Mouse (Mus musculus) intestine, embryonic 16.5 days (tissue): ENCODE data around the gene Ogdh. TPM values are rescaled to one million over a fixed set of nuclear protein-coding genes. Genes with fewer than 3 reads are reported as not detected.

Source experiments
- ATAC-seq: fragments of 200-750 bp; cut with Nextera tagmentation; 2 replicates; pipeline ENCODE4 v1.8.0; 2017; ENCODE audit warnings: moderate TSS enrichment, moderate library complexity
- H3K27ac ChIP-seq: fragments of 300-500 bp; sonication (generic); 2 replicates; pipeline ENCODE4 v1.5.1; 2014; ENCODE audit warnings: mild to moderate bottlenecking, low read length
- H3K27me3 ChIP-seq: fragments of 300-500 bp; sonication (generic); replicated peaks from 2 replicates; pipeline ENCODE4 v1.6.1; 2014; ENCODE audit warnings: low read length, control low read depth, mixed read lengths; ENCODE audit not compliant: control insufficient read depth, insufficient read depth
- H3K36me3 ChIP-seq: fragments of 300-500 bp; sonication (generic); 2 replicates; pipeline ENCODE4 v1.6.1; 2014; ENCODE audit warnings: low read length, control low read depth; ENCODE audit not compliant: control insufficient read depth, insufficient read depth
- H3K4me1 ChIP-seq: fragments of 300-500 bp; sonication (generic); 2 replicates; pipeline ENCODE4 v1.6.1; 2014; ENCODE audit warnings: low read length, control low read depth, mixed read lengths; ENCODE audit not compliant: control insufficient read depth, insufficient read depth
- H3K4me2 ChIP-seq: fragments of 300-500 bp; sonication (generic); 2 replicates; pipeline ENCODE4 v1.6.1; 2014; ENCODE audit warnings: low read depth, low read length, control low read depth
- H3K4me3 ChIP-seq: fragments of 300-500 bp; sonication (generic); 2 replicates; pipeline ENCODE4 v1.5.1; 2014; ENCODE audit warnings: mild to moderate bottlenecking, low read length
- H3K9ac ChIP-seq: fragments of 300-500 bp; sonication (generic); 2 replicates; pipeline ENCODE4 v1.6.1; 2014; ENCODE audit warnings: low read depth, low read length
- H3K9me3 ChIP-seq: fragments of 300-500 bp; sonication (generic); 2 replicates; pipeline ENCODE4 v1.6.1; 2016; ENCODE audit warnings: low read length, control low read depth; ENCODE audit not compliant: control insufficient read depth
- WGBS: fragments of 180-500 bp; shearing (Covaris S2); extraction: QIAGEN DNeasy Blood & Tissue Kit; methylation state at CpG from one replicate; pipeline ENCODE4 v1.1.7; 2014; 5-methylcytosine and 5-hydroxymethylcytosine counted together
- polyA plus RNA-seq: library from polyadenylated mRNA; unstranded; fragments of >200 nt; fragmentation: Nextera tagmentation; extraction: Ambion mirVana; gene quantifications from 2 replicates; pipeline ENCODE4 v1.2.1, GENCODE M21; 2015

The Ogdh gene
- polyA plus RNA-seq, 1 experiment from 2014 or later: 171 TPM

DNA sequence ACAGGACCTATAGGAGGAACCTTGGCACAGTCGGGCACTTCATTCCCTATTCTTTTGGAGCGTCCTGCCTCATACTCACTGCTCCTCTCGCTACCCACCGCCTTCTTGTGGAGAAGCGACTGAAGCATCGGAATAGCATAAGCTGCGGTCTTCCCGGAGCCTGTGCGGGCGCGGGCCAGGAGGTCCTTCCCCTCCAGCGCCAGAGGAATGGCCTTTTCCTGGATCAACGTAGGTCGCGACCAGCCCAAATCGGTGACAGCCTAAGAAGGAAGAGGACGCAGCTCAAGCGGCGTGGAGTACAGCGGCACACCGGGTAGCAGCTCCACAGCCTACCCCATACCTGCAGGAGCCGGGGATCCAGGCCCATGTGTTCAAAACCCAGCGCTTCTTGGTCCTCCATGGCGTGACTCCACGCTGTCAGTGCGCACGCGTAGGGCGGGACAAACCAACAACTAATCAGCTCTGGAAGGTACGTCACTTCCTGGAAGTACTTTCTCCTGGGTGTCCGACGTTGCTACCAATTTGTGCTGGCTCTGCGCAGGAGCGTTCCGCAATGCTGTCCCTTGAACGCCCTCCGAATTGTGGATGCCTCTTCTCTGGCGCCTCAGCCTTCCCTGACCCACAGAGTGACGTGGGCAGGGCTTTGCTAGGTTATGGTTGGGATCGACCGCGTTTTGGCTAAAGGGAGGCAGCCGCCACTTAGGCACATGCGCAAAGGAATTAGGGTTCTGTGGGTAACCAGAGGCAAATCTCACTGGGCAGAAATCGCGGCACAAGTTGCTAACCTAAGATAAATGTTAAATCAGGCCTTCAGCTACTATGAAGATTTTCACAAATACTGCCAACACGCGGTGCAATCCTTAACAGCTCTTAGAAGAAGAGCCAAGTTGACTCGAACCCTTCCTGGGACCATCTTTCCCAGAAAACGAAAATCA lies 23.8 kb upstream of the Ogdh start, which contains the start of gene Ddx56:
Gene Ddx56 (minus strand): TSS at position 453 of the 935 bp plus-strand sequence.
- H3K4me3 ChIP-seq: peak within 1 kb of the TSS; percentile 93
- peak; percentile 97 for ATAC-seq
- WGBS: 1% methylated on average over 50 of the region's 50 CpGs
- peak within 1 kb of the TSS; percentile 89 for H3K9ac ChIP-seq
- H3K36me3 ChIP-seq: peaks cover 42% of the 10 kb centered on the region
- H3K27ac ChIP-seq: peak within 1 kb of the TSS; percentile 96
- H3K9me3 ChIP-seq: no peaks in the 10 kb centered on the region
- H3K4me1 ChIP-seq: peaks cover 9% of the 10 kb centered on the region
- H3K4me2 ChIP-seq: peak within 1 kb of the TSS; percentile 87
- H3K27me3 ChIP-seq: no peaks in the 10 kb centered on the region

DNA sequence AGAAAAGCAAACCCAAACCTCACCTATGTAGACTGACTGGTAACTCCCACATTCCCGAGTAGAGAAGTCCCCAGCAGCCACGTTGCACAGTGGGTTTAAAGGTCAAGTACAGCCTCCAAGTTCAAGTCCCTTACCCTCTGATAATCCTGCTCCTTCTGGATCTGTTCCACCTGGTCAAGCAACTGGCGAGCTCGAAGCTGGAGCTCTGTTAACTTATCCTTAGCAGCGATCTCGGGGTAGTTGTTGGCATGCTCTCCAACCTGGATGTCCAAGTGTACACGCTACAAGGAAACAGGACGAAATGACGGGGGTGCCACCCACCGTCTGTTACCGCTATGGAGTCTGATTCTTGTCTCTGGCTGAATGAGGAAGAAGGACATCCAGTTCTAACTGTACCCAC lies 17.8 kb upstream of the Ogdh start:
- peak overlapping the region; percentile 93 for H3K4me3 ChIP-seq
- H3K4me1 ChIP-seq: peaks cover 15% of the 10 kb centered on the region
- peak overlapping the region; percentile 81 for H3K4me2 ChIP-seq
- H3K36me3 ChIP-seq: peaks cover 8% of the 10 kb centered on the region
- H3K9me3 ChIP-seq: no peaks in the 10 kb centered on the region
- 45% methylated on average over 11 of the region's 11 CpGs for WGBS
- peak; percentile 46 for ATAC-seq
- H3K27ac ChIP-seq: peak overlapping the region; percentile 72
- no peaks in the 10 kb centered on the region for H3K27me3 ChIP-seq
- H3K9ac ChIP-seq: peak overlapping the region; percentile 80

DNA sequence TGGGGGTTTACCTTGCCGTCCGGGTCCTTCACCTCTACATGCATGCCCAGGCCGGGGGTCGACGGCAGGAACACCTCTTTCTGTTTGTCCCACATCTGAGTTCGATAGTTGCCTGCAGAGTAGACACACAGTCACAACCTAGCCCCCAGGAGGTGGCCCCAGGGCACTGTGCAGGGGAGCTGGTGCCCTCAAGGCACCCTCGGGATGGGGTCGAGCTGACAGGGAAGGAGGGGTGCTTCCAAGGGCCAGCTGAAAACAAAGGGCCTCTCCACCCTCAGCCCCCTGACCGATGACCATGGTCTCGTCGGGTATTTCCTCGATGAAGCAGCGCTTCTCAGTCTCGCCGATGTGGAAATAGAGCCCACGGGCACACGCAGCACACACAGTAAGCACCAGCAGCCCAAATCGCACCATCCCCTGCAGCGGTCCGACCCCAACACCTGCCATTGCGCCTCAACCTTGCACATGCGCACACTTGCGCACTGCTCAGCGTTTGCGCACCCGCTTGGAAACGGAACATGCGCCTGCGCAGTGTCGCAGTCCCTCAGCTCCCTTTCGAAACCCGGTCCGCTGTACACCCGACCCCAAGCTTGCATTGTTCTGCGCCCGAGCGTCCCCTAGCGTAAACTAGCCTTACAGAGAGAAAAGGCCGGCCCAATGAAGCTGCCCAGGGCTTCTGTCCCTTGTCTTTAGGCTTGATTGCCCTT lies 16.9 kb upstream of the Ogdh start, which contains the start of gene Tmed4:
Gene Tmed4 (minus strand): TSS at position 484 of the 707 bp plus-strand sequence.
- H3K4me2 ChIP-seq: peak within 1 kb of the TSS; percentile 81
- ATAC-seq: peak; percentile 96
- H3K27ac ChIP-seq: peak within 1 kb of the TSS; percentile 72
- WGBS: under 1% methylated on average over 39 of the region's 39 CpGs
- H3K9me3 ChIP-seq: no peaks in the 10 kb centered on the region
- H3K4me3 ChIP-seq: peak within 1 kb of the TSS; percentile 93
- H3K36me3 ChIP-seq: peaks cover 8% of the 10 kb centered on the region
- H3K9ac ChIP-seq: peak within 1 kb of the TSS; percentile 80
- H3K4me1 ChIP-seq: peaks cover 15% of the 10 kb centered on the region
- H3K27me3 ChIP-seq: no peaks in the 10 kb centered on the region

DNA sequence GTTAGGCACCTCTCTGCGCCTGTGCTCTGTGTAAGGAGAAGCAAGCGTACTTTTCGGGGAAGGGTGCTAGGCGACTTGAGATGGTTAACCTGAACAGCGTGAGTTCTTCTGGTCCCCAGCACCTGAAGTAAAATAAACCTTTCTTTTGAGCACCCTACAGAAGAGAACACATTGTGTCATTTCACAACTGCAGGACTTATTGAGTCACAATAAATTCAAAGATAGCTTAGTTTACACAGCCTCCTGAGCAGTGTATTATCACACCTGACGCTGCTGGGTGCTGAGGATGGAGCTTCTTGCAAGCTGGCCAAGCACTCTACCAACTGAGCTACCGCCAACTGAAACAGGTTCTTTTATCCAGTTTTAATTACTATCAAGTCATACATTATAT lies 16.3 kb upstream of the Ogdh start:
- no peaks in the 10 kb centered on the region for H3K27me3 ChIP-seq
- peak overlapping the region; percentile 93 for H3K4me3 ChIP-seq
- ATAC-seq: no peak
- H3K4me2 ChIP-seq: peak overlapping the region; percentile 81
- H3K27ac ChIP-seq: peak overlapping the region; percentile 43; the same call in 1 of the 2 replicates
- peaks cover 15% of the 10 kb centered on the region for H3K4me1 ChIP-seq
- H3K9me3 ChIP-seq: no peaks in the 10 kb centered on the region
- H3K36me3 ChIP-seq: peaks cover 8% of the 10 kb centered on the region
- WGBS: 24% methylated on average over 7 of the region's 7 CpGs
- H3K9ac ChIP-seq: peak overlapping the region; percentile 80

DNA sequence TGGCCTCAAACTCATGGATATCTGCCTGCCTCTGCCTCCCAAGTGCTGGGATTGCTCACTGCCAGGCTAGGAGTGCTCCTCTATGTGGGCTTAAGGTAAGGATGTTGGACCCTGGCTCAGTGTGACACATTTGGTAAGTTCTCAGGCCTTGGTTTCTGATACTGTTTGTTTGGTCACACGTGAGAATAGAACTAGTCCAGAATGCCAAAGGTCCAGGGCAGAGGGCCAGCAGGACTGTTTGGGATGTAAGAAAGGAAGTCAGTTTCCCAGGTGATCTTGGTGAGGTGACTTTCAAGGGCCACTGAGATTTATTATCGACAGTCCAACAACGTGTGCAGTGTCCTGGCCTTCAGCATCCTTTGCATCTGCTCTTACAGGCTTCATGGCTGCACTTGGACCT lies 15.0 kb upstream of the Ogdh start:
- Histone ChIP-seq H3K27me3 (no peaks in the 10 kb centered on the region), H3K9me3 (no peaks in the 10 kb centered on the region), H3K27ac (no peak overlapping the region), H3K9ac (no peak overlapping the region), H3K36me3 (peaks cover 4% of the 10 kb centered on the region), H3K4me2 (no peak overlapping the region), H3K4me3 (no peak overlapping the region), H3K4me1 (peaks cover 15% of the 10 kb centered on the region)
- ATAC-seq: no peak
- 82% methylated on average over 3 of the region's 3 CpGs for WGBS

DNA sequence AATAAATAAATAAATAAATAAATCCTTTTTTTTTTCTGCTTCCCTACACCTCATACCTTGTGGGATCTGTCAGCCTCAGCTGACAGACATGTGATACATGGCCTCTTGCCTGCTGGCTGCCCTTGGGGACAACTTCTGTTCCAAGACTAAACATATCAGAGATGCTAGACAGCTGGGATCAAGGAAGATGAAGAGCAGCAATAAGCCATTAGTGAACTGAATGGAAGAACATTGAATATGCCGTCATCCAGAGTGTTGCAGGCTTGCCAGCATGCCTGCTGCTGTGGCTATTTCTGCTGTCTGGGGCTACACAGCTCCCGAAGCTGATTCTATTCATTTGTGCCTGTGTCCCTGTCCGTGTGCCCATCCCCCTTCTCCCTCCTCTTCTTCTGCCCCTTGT lies 8.5 kb upstream of the Ogdh start:
- no peak for ATAC-seq
- H3K36me3 ChIP-seq: no peaks in the 10 kb centered on the region

DNA sequence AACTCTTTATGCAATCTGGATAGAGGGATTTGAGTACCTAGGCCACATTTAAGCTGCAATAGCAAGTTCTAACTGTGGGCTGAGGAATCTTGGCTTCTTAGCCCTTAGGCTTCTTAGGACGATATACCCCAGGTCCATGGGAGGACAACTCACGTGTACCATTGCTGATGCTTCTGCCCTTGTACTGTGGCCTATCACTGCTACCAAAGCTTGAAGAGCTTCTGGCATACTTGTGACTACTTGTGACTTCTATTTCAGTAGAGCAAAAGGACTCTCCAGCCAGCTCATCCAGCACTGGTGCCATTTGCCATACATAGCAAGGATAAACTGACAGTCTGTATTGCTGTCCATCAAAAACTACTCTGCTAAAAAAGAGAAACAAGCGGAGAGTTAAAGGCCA lies 1.3 kb upstream of the Ogdh start:
- 92% methylated on average over 3 of the region's 3 CpGs for WGBS
- H3K27ac ChIP-seq: no peak overlapping the region
- ATAC-seq: no peak
- no peak overlapping the region for H3K4me3 ChIP-seq
- H3K9me3 ChIP-seq: no peaks in the 10 kb centered on the region
- H3K36me3 ChIP-seq: no peaks in the 10 kb centered on the region
- H3K4me1 ChIP-seq: peaks cover 2% of the 10 kb centered on the region; the same call in 1 of the 2 replicates
- H3K4me2 ChIP-seq: no peak overlapping the region
- H3K9ac ChIP-seq: no peak overlapping the region
- H3K27me3 ChIP-seq: no peaks in the 10 kb centered on the region

More for the DNA sequence above, 8.5 kb upstream of the Ogdh start:
- Histone ChIP-seq H3K4me3 (no peak overlapping the region), H3K4me2 (no peak overlapping the region), H3K27me3 (no peaks in the 10 kb centered on the region), H3K4me1 (no peaks in the 10 kb centered on the region), H3K27ac (no peak overlapping the region), H3K9me3 (no peaks in the 10 kb centered on the region), H3K9ac (no peak overlapping the region)
- WGBS: 66% methylated on average over 3 of the region's 3 CpGs

DNA sequence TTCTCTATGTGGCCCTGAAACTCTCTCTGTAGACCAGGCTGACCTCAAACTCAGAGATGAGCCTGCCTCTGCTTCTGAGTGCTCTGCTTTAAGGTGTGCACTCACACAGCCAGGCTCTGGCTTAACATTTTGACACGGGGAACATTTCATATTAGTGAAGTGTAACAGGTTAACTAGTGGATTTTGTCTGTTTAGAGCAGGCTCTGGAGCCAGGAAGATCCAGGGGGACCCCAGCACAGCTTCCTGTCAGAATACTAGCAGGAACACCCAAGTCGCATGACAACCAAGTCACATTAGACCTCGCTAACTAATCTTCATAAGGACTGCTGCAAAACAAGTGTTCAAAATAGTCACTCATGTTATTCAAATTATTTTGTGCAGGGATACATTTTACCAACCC lies 550 bp upstream of the Ogdh start:
- Histone ChIP-seq H3K27ac (no peak overlapping the region), H3K36me3 (no peaks in the 10 kb centered on the region), H3K4me1 (peaks cover 2% of the 10 kb centered on the region; the same call in 1 of the 2 replicates), H3K4me3 (peak overlapping the region; percentile 82), H3K9ac (peak overlapping the region; percentile 87), H3K9me3 (no peaks in the 10 kb centered on the region), H3K4me2 (peak overlapping the region; percentile 72), H3K27me3 (no peaks in the 10 kb centered on the region)
- WGBS: 26% methylated on average over 3 of the region's 3 CpGs
- no peak for ATAC-seq
